Mouse (Mus musculus): ENCODE results near the gene Zc3h13. TPM values are rescaled to one million over a fixed set of nuclear protein-coding genes. Genes with fewer than 3 reads are reported as not detected.

The Zc3h13 gene
- polyA plus RNA-seq, 1 experiment from 2014 or later, result 15.9 TPM

GRCm38 (mm10) chr14:75363316-75363715 lies 79.1 kb downstream of the Zc3h13 start:
- TF ChIP-seq EP300 (optimal IDR thresholded peaks at IDR 0.05), result no peak
- Histone ChIP-seq H3K4me3 (ENCODE audit: low read depth, low read length) (no peak overlapping the region), H3K4me1 (replicated peaks; ENCODE audit: control insufficient read depth, insufficient read depth) (no peaks in the 10 kb centered on the region), H3K27me3 (ENCODE audit: control insufficient read depth, insufficient read depth, low read length) (no peaks in the 10 kb centered on the region), H3K36me3 (ENCODE audit: control insufficient read depth, insufficient read depth, low read length) (no peaks in the 10 kb centered on the region), H3K4me2 (replicated peaks; ENCODE audit: low read depth) (no peak overlapping the region), H3K9me3 (ENCODE audit: control insufficient read depth, low read length) (no peaks in the 10 kb centered on the region), H3K27ac (replicated peaks) (no peak overlapping the region), H3K9ac (ENCODE audit: low read length) (no peak overlapping the region)
- no peak for DNase-seq (ENCODE audit: low spot score)
- 51% methylated on average over 6 of the region's 6 CpGs for WGBS
- ATAC-seq (ENCODE audit: low FRiP score, low TSS enrichment), result no peak

- no peak for DNase-seq (ENCODE audit: low spot score)
- Histone ChIP-seq H3K27ac (replicated peaks) (no peak overlapping the region), H3K4me1 (replicated peaks; ENCODE audit: control insufficient read depth, insufficient read depth) (no peaks in the 10 kb centered on the region), H3K27me3 (ENCODE audit: control insufficient read depth, insufficient read depth, low read length) (no peaks in the 10 kb centered on the region), H3K4me2 (replicated peaks; ENCODE audit: low read depth) (no peak overlapping the region), H3K36me3 (ENCODE audit: control insufficient read depth, insufficient read depth, low read length) (no peaks in the 10 kb centered on the region), H3K4me3 (ENCODE audit: low read depth, low read length) (no peak overlapping the region), H3K9ac (ENCODE audit: low read length) (no peak overlapping the region), H3K9me3 (ENCODE audit: control insufficient read depth, low read length) (no peaks in the 10 kb centered on the region)
- no peak for TF ChIP-seq CTCF (IDR thresholded peaks at IDR 0.05; ENCODE audit: low read depth)
- no peak for ATAC-seq (ENCODE audit: low FRiP score, low TSS enrichment)
- WGBS, result 79% methylated on average over 9 of the region's 9 CpGs
Observed at GRCm38 (mm10) chr14:75365301-75366035, 81.3 kb downstream of the Zc3h13 start.

DNA sequence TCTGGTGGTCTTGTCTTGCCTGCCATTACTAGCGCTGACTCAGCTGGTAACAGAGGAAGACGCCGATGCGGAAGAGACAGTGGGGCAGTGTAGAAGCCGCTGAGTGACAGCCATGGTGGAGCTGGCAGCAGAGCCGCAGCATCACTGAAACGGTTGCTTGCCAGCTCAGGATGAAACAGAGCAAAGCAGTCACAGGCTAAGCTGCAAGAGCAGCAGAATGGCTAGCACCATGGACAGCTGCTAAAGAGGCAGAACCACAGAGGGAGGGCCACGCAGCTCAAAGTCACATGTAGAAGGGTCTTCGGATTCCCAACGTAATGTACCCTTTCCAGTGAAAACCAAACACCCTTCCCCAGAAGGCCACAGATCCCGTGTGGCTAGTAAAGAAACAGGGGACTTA lies 82.6 kb downstream of the Zc3h13 start:
- 28% methylated on average over 11 of the region's 11 CpGs for WGBS
- DNase-seq (ENCODE audit: low spot score), result peak; percentile 42

DNA sequence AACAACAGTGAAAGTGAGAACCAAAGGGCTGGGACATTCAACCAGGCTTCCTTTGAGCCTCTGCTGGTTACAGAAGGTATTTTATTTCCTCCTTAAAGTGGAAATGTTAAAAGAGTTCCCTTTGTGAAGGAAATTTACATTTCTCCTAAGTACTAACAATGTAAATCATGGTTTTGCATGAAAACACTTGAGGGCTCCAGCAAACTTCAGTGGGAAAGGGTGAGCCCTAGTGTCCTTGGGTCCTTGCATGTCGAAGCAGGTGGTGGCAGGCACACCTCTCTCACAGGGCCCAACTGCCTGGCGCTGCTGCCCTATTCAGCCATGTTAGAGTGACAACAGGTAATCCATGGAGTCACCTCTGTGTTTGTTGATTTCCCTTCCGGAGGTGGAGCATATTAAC lies 83.3 kb downstream of the Zc3h13 start:
- no peak overlapping the region for H3K4me3 ChIP-seq (ENCODE audit: low read depth, low read length)
- H3K4me2 ChIP-seq (replicated peaks; ENCODE audit: low read depth), result no peak overlapping the region
- DNase-seq (ENCODE audit: low spot score) (no peak), ATAC-seq (ENCODE audit: low FRiP score, low TSS enrichment) (no peak)
- H3K9ac ChIP-seq (ENCODE audit: low read length), result no peak overlapping the region
- H3K9me3 ChIP-seq (ENCODE audit: control insufficient read depth, low read length), result no peaks in the 10 kb centered on the region
- no peak overlapping the region for H3K27ac ChIP-seq (replicated peaks)
- H3K36me3 ChIP-seq (ENCODE audit: control insufficient read depth, insufficient read depth, low read length), result no peaks in the 10 kb centered on the region
- H3K27me3 ChIP-seq (ENCODE audit: control insufficient read depth, insufficient read depth, low read length), result no peaks in the 10 kb centered on the region
- TF ChIP-seq CTCF (IDR thresholded peaks at IDR 0.05; ENCODE audit: low read depth), result no peak
- TF ChIP-seq EP300 (optimal IDR thresholded peaks at IDR 0.05), result no peak
- WGBS, result 41% methylated on average over 3 of the region's 3 CpGs
- no peaks in the 10 kb centered on the region for H3K4me1 ChIP-seq (replicated peaks; ENCODE audit: control insufficient read depth, insufficient read depth)

More for the DNA sequence above, 82.6 kb downstream of the Zc3h13 start:
- Histone ChIP-seq H3K4me1 (replicated peaks; ENCODE audit: control insufficient read depth, insufficient read depth) (no peaks in the 10 kb centered on the region), H3K27ac (replicated peaks) (no peak overlapping the region), H3K4me3 (ENCODE audit: low read depth, low read length) (no peak overlapping the region), H3K4me2 (replicated peaks; ENCODE audit: low read depth) (no peak overlapping the region), H3K9me3 (ENCODE audit: control insufficient read depth, low read length) (no peaks in the 10 kb centered on the region), H3K27me3 (ENCODE audit: control insufficient read depth, insufficient read depth, low read length) (no peaks in the 10 kb centered on the region), H3K9ac (ENCODE audit: low read length) (no peak overlapping the region), H3K36me3 (ENCODE audit: control insufficient read depth, insufficient read depth, low read length) (no peaks in the 10 kb centered on the region)
- no peak for ATAC-seq (ENCODE audit: low FRiP score, low TSS enrichment)
- no peak for TF ChIP-seq CTCF (IDR thresholded peaks at IDR 0.05; ENCODE audit: low read depth)
- no peak for TF ChIP-seq EP300 (optimal IDR thresholded peaks at IDR 0.05)

GRCm38 (mm10) chr14:75369880-75370279 lies 85.7 kb downstream of the Zc3h13 start:
- no peak for TF ChIP-seq CTCF (IDR thresholded peaks at IDR 0.05; ENCODE audit: low read depth)
- TF ChIP-seq EP300 (optimal IDR thresholded peaks at IDR 0.05), result no peak
- 62% methylated on average over 5 of the region's 5 CpGs for WGBS
- no peak for DNase-seq (ENCODE audit: low spot score)
- no peak overlapping the region for H3K4me3 ChIP-seq (ENCODE audit: low read depth, low read length)
- ATAC-seq (ENCODE audit: low FRiP score, low TSS enrichment), result no peak
- no peaks in the 10 kb centered on the region for H3K27me3 ChIP-seq (ENCODE audit: control insufficient read depth, insufficient read depth, low read length)
- H3K36me3 ChIP-seq (ENCODE audit: control insufficient read depth, insufficient read depth, low read length), result no peaks in the 10 kb centered on the region
- H3K4me1 ChIP-seq (replicated peaks; ENCODE audit: control insufficient read depth, insufficient read depth), result no peaks in the 10 kb centered on the region
- H3K4me2 ChIP-seq (replicated peaks; ENCODE audit: low read depth), result no peak overlapping the region
- no peak overlapping the region for H3K9ac ChIP-seq (ENCODE audit: low read length)
- H3K27ac ChIP-seq (replicated peaks), result no peak overlapping the region
- no peaks in the 10 kb centered on the region for H3K9me3 ChIP-seq (ENCODE audit: control insufficient read depth, low read length)

DNA sequence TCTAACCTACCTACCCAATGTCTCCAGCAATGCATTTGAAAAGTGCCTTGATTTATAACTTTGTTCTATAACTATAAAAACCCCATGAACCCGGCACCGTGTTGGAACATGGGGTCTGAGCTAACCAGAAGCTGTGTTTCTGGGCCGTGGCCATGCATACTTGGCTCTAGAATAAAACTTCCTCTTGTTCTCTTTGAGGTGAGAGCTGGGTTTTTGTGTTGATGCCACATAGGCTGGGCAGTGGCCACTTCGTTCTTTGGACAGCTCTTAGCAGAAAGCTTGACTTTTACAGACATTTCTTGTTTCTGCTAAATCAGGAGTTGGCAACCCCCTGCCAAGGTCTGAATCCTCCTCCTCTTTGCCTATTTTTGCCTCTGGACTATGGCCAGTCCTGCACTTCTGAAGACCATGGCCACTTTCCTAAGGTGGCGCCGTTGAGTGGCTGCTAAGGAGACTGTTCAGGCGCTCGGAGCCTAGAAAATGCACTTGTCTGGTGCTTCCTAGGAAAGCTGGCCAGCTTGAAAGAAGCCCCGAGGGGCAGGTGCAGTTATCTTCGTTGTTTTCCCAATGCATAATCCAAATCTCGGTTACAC lies 90.9 kb downstream of the Zc3h13 start:
- no peak for TF ChIP-seq CTCF (IDR thresholded peaks at IDR 0.05; ENCODE audit: low read depth)
- Histone ChIP-seq H3K9ac (ENCODE audit: low read length) (no peak overlapping the region), H3K36me3 (ENCODE audit: control insufficient read depth, insufficient read depth, low read length) (no peaks in the 10 kb centered on the region), H3K4me3 (ENCODE audit: low read depth, low read length) (no peak overlapping the region), H3K4me2 (replicated peaks; ENCODE audit: low read depth) (no peak overlapping the region), H3K27ac (replicated peaks) (no peak overlapping the region), H3K4me1 (replicated peaks; ENCODE audit: control insufficient read depth, insufficient read depth) (no peaks in the 10 kb centered on the region), H3K9me3 (ENCODE audit: control insufficient read depth, low read length) (no peaks in the 10 kb centered on the region), H3K27me3 (ENCODE audit: control insufficient read depth, insufficient read depth, low read length) (no peaks in the 10 kb centered on the region)
- DNase-seq (ENCODE audit: low spot score) (no peak), ATAC-seq (ENCODE audit: low FRiP score, low TSS enrichment) (no peak)
- 66% methylated on average over 11 of the region's 11 CpGs for WGBS
